In the genomic region with DNA sequence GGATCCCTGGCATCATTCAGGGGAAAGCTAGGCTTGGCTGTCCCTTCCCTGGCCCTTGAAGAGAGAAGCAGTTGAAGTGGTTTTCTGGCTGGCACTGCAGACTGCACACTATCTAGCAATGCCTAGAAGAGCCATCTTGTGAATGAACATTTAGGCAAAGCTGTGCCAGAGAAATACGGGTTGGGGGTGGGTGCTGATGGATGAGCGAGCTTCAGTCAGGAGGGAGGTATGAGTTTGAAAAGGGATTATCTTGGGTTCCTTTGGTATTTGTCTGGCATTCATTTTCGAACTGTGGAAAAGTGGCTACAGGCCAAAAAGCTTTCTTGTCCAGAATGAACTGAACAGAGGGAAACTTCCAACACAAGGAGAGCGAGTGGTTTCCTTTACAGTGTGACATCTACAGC, we compare ENCODE assay signal across 16 mouse cellular contexts. TPM values are rescaled to one million over a fixed set of nuclear protein-coding genes. Genes with fewer than 3 reads are reported as not detected.
A peak's percentile ranks its signal among the peaks of the same experiment; 100 is the strongest.
DNase-seq lines count a peak whose midpoint lies in the region; ATAC-seq lines count a peak whose summit lies in the region.
"Had no signal": no experiment of that assay in that cellular context is flagged by ENCODE, and none has a peak within 500 bp of the region (broad histone marks: within the 10 kb centered on the region; RNA-seq: fewer than 3 reads in every experiment).

No protein-coding gene starts in this region.

- peak; percentile 89 for DNase-seq in heart, adult 11 months
- no peak for DNase-seq in heart, adult 8-10 months (ENCODE audit: low spot score)
- DNase-seq in liver, embryonic 11.5 days (ENCODE audit: low spot score): no peak
- DNase-seq in NIH3T3 (ENCODE audit: low read depth): peak; percentile 54
- no peak for DNase-seq in yolk sac, embryonic 10.5 days (ENCODE audit: low spot score)
- DNase-seq: adrenal gland, postnatal 10 days; gastrocnemius, postnatal 25 days; kidney, postnatal 4 days; lung, adult 2 months had no signal

- H3K27me3 ChIP-seq in liver, embryonic 15.5 days: peaks cover 48% of the 10 kb centered on the region
- H3K27me3 ChIP-seq in liver, embryonic 11.5 days (replicated peaks; ENCODE audit: control insufficient read depth, insufficient read depth, low read length): no peaks in the 10 kb centered on the region
- H3K27me3 ChIP-seq in heart, embryonic 13.5 days (replicated peaks): 0 out of 2 replicates have a peak, but pooled peaks cover 3% of the 10 kb centered on the region

- H3K4me1 ChIP-seq in liver, embryonic 15.5 days (replicated peaks): peaks cover 64% of the 10 kb centered on the region
- peaks cover 57% of the 10 kb centered on the region for H3K4me1 ChIP-seq in liver, embryonic 11.5 days (replicated peaks; ENCODE audit: control insufficient read depth, insufficient read depth, low read length)
- H3K4me1 ChIP-seq in heart, embryonic 13.5 days: peaks cover 73% of the 10 kb centered on the region

- peak overlapping the region; percentile 29; the same call in 1 of the 2 replicates for H3K27ac ChIP-seq in liver, embryonic 15.5 days (replicated peaks)
- H3K27ac ChIP-seq in liver, embryonic 11.5 days (ENCODE audit: low read depth, low read length): no peak overlapping the region
- peak overlapping the region; percentile 38 for H3K27ac ChIP-seq in heart, embryonic 13.5 days (replicated peaks)
- H3K27ac ChIP-seq: stomach, postnatal 0 days had no signal

- WGBS in liver, embryonic 15.5 days (ENCODE audit: insufficient replicate concordance): 69% methylated on average over 4 of the region's 4 CpGs
- WGBS in liver, embryonic 11.5 days: 69% methylated on average over 4 of the region's 4 CpGs
- 37% methylated on average over 4 of the region's 4 CpGs for WGBS in heart, embryonic 13.5 days

- ATAC-seq in liver, embryonic 15.5 days (ENCODE audit: insufficient read depth): no peak
- ATAC-seq in liver, embryonic 11.5 days (replicated peaks; ENCODE audit: low FRiP score): no peak
- ATAC-seq in heart, embryonic 13.5 days (ENCODE audit: extremely low read depth, insufficient number of reproducible peaks, low FRiP score, low TSS enrichment): no peak
- ATAC-seq in megakaryocyte progenitor cell, adult 5-6 weeks (replicated peaks; ENCODE audit: poor library complexity): no peak
- ATAC-seq: CD4-positive, CD25-positive, alpha-beta regulatory T cell, adult 4 months; intestine, postnatal 0 days had no signal

- H3K4me2 ChIP-seq in liver, embryonic 15.5 days: no peak overlapping the region
- no peak overlapping the region for H3K4me2 ChIP-seq in liver, embryonic 11.5 days
- peak overlapping the region; percentile 14; the same call in 1 of the 2 replicates for H3K4me2 ChIP-seq in heart, embryonic 13.5 days

- no peak overlapping the region for H3K9ac ChIP-seq in liver, embryonic 15.5 days
- no peak overlapping the region for H3K9ac ChIP-seq in liver, embryonic 11.5 days (ENCODE audit: low read depth, low read length)
- no peak overlapping the region for H3K9ac ChIP-seq in heart, embryonic 13.5 days

- H3K9me3 ChIP-seq in liver, embryonic 15.5 days (replicated peaks): no peaks in the 10 kb centered on the region
- H3K9me3 ChIP-seq in liver, embryonic 11.5 days (ENCODE audit: control insufficient read depth, low read length): no peaks in the 10 kb centered on the region
- H3K9me3 ChIP-seq in heart, embryonic 13.5 days: no peaks in the 10 kb centered on the region

- H3K4me3 ChIP-seq in liver, embryonic 15.5 days (replicated peaks): no peak overlapping the region
- no peak overlapping the region for H3K4me3 ChIP-seq in liver, embryonic 11.5 days (ENCODE audit: low read depth, low read length)
- H3K4me3 ChIP-seq in heart, embryonic 13.5 days: no peak overlapping the region
- H3K4me3 ChIP-seq: erythroblast, embryonic 14.5 days had no signal

- no peaks in the 10 kb centered on the region for H3K36me3 ChIP-seq in liver, embryonic 15.5 days (replicated peaks)
- no peaks in the 10 kb centered on the region for H3K36me3 ChIP-seq in liver, embryonic 11.5 days (ENCODE audit: control insufficient read depth, insufficient read depth, low read length)
- H3K36me3 ChIP-seq in heart, embryonic 13.5 days: no peaks in the 10 kb centered on the region

RNA-seq across cellular contexts. Expression of a gene that starts 28.0 kb away (rescaled TPM):
- total RNA-seq in heart, adult 8-10 months (2022): 10 to 100 TPM; 16.2 to 19.5 (median 16.6) TPM
- polyA plus RNA-seq in liver, embryonic 15.5 days (2015; fragmentation: Nextera tagmentation; extraction: Ambion mirVana): 3.6 and 4.2 TPM in 2 replicates
- polyA plus RNA-seq in liver, embryonic 11.5 days (2014; fragmentation: Nextera tagmentation; extraction: Ambion mirVana): 2.6 and 3.1 TPM in 2 replicates
- polyA plus RNA-seq in heart, embryonic 13.5 days (2015; fragmentation: Nextera tagmentation; extraction: Ambion mirVana): 1.2 and 1.8 TPM in 2 replicates
- 4.7 TPM in 2 replicates for total RNA-seq in megakaryocyte progenitor cell, adult 5-6 weeks (2015)
- 5.3 and 5.6 TPM in 2 replicates for total RNA-seq in megakaryocyte progenitor cell, adult 5-6 weeks (2017)

RNA-seq across cellular contexts. Expression of a gene that starts 57.3 kb away (rescaled TPM):
- total RNA-seq in heart, adult 8-10 months (2022): under 1 TPM in 3 of 4 experiments, not detected in 1; 0.11 to 0.52 (median 0.31) TPM
- 33.5 and 34.1 TPM in 2 replicates for polyA plus RNA-seq in liver, embryonic 15.5 days (2015; fragmentation: Nextera tagmentation; extraction: Ambion mirVana)
- 54.2 and 60.5 TPM in 2 replicates for polyA plus RNA-seq in liver, embryonic 11.5 days (2014; fragmentation: Nextera tagmentation; extraction: Ambion mirVana)
- 31.7 and 33.9 TPM in 2 replicates for polyA plus RNA-seq in heart, embryonic 13.5 days (2015; fragmentation: Nextera tagmentation; extraction: Ambion mirVana)
- total RNA-seq in megakaryocyte progenitor cell, adult 5-6 weeks (2015): 22.4 and 23.4 TPM in 2 replicates
- 35.8 and 36.8 TPM in 2 replicates for total RNA-seq in megakaryocyte progenitor cell, adult 5-6 weeks (2017)

Comparison
In these comparisons a context has a peak if more than half of its experiments do, and no peak if none do; other contexts are left out.
1. DNase-seq: peak in heart, adult 11 months (single experiment) and NIH3T3 (single experiment); none in heart, adult 8-10 months (single experiment), liver, embryonic 11.5 days (single experiment) and yolk sac, embryonic 10.5 days (single experiment).